Mouse (Mus musculus): ENCODE results near the gene Lamc1. TPM values are rescaled to one million over a fixed set of nuclear protein-coding genes. Genes with fewer than 3 reads are reported as not detected.

Gene Lamc1
- total and polyA plus RNA-seq, 2 experiments from 2014 or later: 62.8 to 186 TPM

DNA sequence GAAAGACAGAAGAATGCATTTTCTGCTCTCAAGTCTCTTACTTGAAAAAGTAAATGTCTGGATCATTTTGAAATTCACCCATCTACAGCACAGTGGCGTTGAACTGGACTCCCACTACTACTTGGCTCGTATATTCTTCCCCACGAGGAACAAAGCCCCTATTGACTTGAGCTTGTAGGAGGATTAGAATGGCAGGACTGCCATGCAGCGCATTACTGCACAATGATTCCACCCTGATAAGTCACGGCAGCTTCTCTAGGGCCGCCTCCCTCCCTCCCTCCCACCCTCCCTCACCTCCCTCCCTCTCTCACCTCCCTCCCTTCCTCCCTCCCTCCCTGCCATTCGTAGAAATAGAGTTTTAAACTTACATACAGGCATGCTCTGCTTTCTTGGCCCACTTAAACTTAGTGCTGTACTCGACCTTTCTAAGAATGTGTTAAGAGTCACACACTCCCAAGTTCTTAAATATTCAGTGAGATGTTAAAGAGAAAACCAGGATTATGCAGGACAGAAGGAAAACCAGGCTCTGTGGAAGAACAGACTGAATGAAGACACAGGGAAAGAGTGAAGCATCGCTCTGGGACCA is 54.5 kb downstream of the Lamc1 start:
- ATAC-seq (ENCODE audit: insufficient read depth, low read depth) (no peak), DNase-seq (ENCODE audit: low spot score) (no peak)
- H3K36me3 ChIP-seq (replicated peaks; ENCODE audit: control insufficient read depth, insufficient read depth, low read length): no peaks in the 10 kb centered on the region
- no peak overlapping the region for H3K4me2 ChIP-seq (ENCODE audit: low read depth, low read length)
- H3K9me3 ChIP-seq (replicated peaks; ENCODE audit: control insufficient read depth, low read length): no peaks in the 10 kb centered on the region
- H3K9ac ChIP-seq (replicated peaks; ENCODE audit: low read depth, low read length): no peak overlapping the region
- H3K4me1 ChIP-seq (ENCODE audit: control insufficient read depth, insufficient read depth): peaks cover 65% of the 10 kb centered on the region
- H3K4me3 ChIP-seq (ENCODE audit: low read depth, low read length): no peak overlapping the region
- 0 out of 2 replicates have a peak overlapping the region, but pooled peaks have one; percentile 5 for H3K27ac ChIP-seq (ENCODE audit: low read depth)
- H3K27me3 ChIP-seq (ENCODE audit: control insufficient read depth, insufficient read depth, low read length): no peaks in the 10 kb centered on the region
- WGBS: 30% methylated on average over 9 of the region's 9 CpGs
- no peak for TF ChIP-seq CTCF (IDR thresholded peaks at IDR 0.05; ENCODE audit: low read depth)
- no peak for TF ChIP-seq EP300 (IDR thresholded peaks at IDR 0.05; ENCODE audit: low read depth)

DNA sequence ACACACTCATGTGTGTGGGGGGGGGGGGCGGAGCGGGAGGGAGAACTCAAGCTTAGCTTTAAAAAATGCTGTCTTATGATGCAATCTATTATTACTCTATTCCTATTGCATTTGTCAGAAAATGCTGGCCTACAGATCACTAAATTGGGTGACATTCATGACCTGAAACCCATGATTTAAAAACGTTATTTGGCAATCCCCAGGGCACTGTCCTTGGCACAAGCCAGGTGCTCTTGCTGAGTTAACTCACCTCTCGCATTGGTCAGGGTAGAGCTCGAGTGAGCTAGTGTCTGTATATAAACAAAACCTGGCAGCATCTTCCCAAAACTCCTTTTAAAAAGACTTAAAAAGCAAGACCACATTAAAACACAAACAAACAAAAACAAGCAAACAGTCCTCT is 57.1 kb downstream of the Lamc1 start:
- no peak overlapping the region for H3K4me3 ChIP-seq (ENCODE audit: low read depth, low read length)
- no peak for DNase-seq (ENCODE audit: low spot score)
- H3K4me2 ChIP-seq (ENCODE audit: low read depth, low read length): no peak overlapping the region
- no peaks in the 10 kb centered on the region for H3K27me3 ChIP-seq (ENCODE audit: control insufficient read depth, insufficient read depth, low read length)
- H3K9ac ChIP-seq (replicated peaks; ENCODE audit: low read depth, low read length): no peak overlapping the region
- no peak overlapping the region for H3K27ac ChIP-seq (ENCODE audit: low read depth)
- TF ChIP-seq CTCF (IDR thresholded peaks at IDR 0.05; ENCODE audit: low read depth): no peak
- TF ChIP-seq EP300 (IDR thresholded peaks at IDR 0.05; ENCODE audit: low read depth): no peak
- no peak for ATAC-seq (ENCODE audit: insufficient read depth, low read depth)
- H3K4me1 ChIP-seq (ENCODE audit: control insufficient read depth, insufficient read depth): peaks cover 47% of the 10 kb centered on the region
- 0 out of 2 replicates have a peak, but pooled peaks cover 4% of the 10 kb centered on the region for H3K36me3 ChIP-seq (replicated peaks; ENCODE audit: control insufficient read depth, insufficient read depth, low read length)
- 63% methylated on average over 5 of the region's 5 CpGs for WGBS
- H3K9me3 ChIP-seq (replicated peaks; ENCODE audit: control insufficient read depth, low read length): no peaks in the 10 kb centered on the region

DNA sequence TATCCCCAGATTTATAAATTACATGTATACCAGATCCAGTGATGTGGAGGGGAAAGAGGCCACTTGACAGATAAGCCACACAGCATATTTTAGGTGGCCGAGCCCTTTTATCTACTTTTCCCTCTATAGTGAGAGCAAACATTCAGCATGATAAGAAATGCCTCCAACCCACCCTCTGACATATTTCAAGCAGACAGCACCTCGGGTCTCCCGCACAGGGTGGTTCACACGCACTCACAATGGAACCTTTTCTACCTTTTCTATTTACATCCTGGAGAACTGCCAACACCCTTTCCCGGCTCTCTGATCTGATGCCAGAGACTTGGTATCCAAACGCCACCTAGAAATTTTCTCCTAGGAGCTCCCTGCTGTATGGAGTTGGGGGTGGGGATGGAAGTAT is 58.0 kb downstream of the Lamc1 start:
- DNase-seq (ENCODE audit: low spot score) (peak; percentile 64), ATAC-seq (ENCODE audit: insufficient read depth, low read depth) (no peak)
- H3K4me1 ChIP-seq (ENCODE audit: control insufficient read depth, insufficient read depth): peaks cover 41% of the 10 kb centered on the region
- 0 out of 2 replicates have a peak, but pooled peaks cover 4% of the 10 kb centered on the region for H3K36me3 ChIP-seq (replicated peaks; ENCODE audit: control insufficient read depth, insufficient read depth, low read length)
- H3K27ac ChIP-seq (ENCODE audit: low read depth): 0 out of 2 replicates have a peak overlapping the region, but pooled peaks have one; percentile 12
- peak overlapping the region; percentile 26 for H3K4me2 ChIP-seq (ENCODE audit: low read depth, low read length)
- no peak overlapping the region for H3K4me3 ChIP-seq (ENCODE audit: low read depth, low read length)
- no peaks in the 10 kb centered on the region for H3K9me3 ChIP-seq (replicated peaks; ENCODE audit: control insufficient read depth, low read length)
- H3K27me3 ChIP-seq (ENCODE audit: control insufficient read depth, insufficient read depth, low read length): no peaks in the 10 kb centered on the region
- 7% methylated on average over 6 of the region's 6 CpGs for WGBS
- TF ChIP-seq CTCF (IDR thresholded peaks at IDR 0.05; ENCODE audit: low read depth): no peak
- H3K9ac ChIP-seq (replicated peaks; ENCODE audit: low read depth, low read length): no peak overlapping the region

DNA sequence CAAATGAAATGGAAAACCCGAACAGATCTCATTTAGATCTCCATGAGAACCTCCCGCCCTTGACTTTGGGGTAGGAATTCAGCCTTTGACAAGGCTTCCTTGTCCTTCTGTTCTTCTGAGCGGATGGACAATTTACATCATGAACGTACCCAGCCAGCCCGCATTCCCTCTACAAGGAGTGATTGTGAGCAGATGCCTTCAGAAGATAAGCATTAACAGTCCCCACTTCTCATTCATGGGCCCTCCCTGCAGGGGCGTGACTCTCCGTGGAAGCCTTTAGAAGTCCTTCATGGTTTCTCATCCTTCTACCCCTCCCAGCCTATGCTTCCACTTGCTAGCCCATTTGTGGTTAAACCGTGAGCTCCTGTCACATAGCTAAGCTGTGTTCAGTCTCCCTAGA is 58.9 kb downstream of the Lamc1 start:
- Histone ChIP-seq H3K27ac (ENCODE audit: low read depth) (peak overlapping the region; percentile 32), H3K36me3 (replicated peaks; ENCODE audit: control insufficient read depth, insufficient read depth, low read length) (0 out of 2 replicates have a peak, but pooled peaks cover 4% of the 10 kb centered on the region), H3K4me1 (ENCODE audit: control insufficient read depth, insufficient read depth) (peaks cover 43% of the 10 kb centered on the region), H3K9me3 (replicated peaks; ENCODE audit: control insufficient read depth, low read length) (no peaks in the 10 kb centered on the region), H3K4me3 (ENCODE audit: low read depth, low read length) (no peak overlapping the region), H3K9ac (replicated peaks; ENCODE audit: low read depth, low read length) (no peak overlapping the region), H3K27me3 (ENCODE audit: control insufficient read depth, insufficient read depth, low read length) (no peaks in the 10 kb centered on the region), H3K4me2 (ENCODE audit: low read depth, low read length) (no peak overlapping the region)
- ATAC-seq (ENCODE audit: insufficient read depth, low read depth) (no peak), DNase-seq (ENCODE audit: low spot score) (no peak)
- no peak for TF ChIP-seq CTCF (IDR thresholded peaks at IDR 0.05; ENCODE audit: low read depth)
- TF ChIP-seq EP300 (IDR thresholded peaks at IDR 0.05; ENCODE audit: low read depth): no peak
- WGBS: 56% methylated on average over 8 of the region's 8 CpGs

DNA sequence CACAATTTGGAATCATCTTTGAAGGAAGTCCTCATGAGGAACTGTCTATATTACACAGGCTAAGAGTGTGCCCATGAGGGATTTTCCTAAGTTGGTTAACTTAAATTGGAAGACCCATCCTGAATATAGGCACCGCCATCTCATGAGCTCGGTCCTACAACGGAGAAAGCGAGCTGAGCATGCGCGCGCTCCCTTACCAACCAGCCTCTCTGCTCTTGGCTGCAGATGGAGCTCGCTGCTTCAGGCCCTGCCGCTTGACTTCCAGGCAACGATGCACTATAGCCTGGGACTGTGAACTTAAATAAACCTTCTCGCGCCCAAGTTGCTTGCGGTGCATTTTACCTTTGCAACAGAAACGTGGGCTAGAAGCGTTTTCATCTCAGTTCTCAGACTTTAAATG is 61.8 kb downstream of the Lamc1 start:
- Histone ChIP-seq H3K4me1 (ENCODE audit: control insufficient read depth, insufficient read depth) (peaks cover 61% of the 10 kb centered on the region), H3K36me3 (replicated peaks; ENCODE audit: control insufficient read depth, insufficient read depth, low read length) (0 out of 2 replicates have a peak, but pooled peaks cover 4% of the 10 kb centered on the region), H3K27ac (ENCODE audit: low read depth) (no peak overlapping the region), H3K9ac (replicated peaks; ENCODE audit: low read depth, low read length) (no peak overlapping the region), H3K4me2 (ENCODE audit: low read depth, low read length) (no peak overlapping the region), H3K4me3 (ENCODE audit: low read depth, low read length) (no peak overlapping the region), H3K9me3 (replicated peaks; ENCODE audit: control insufficient read depth, low read length) (no peaks in the 10 kb centered on the region), H3K27me3 (ENCODE audit: control insufficient read depth, insufficient read depth, low read length) (no peaks in the 10 kb centered on the region)
- no peak for TF ChIP-seq CTCF (IDR thresholded peaks at IDR 0.05; ENCODE audit: low read depth)
- no peak for TF ChIP-seq EP300 (IDR thresholded peaks at IDR 0.05; ENCODE audit: low read depth)
- ATAC-seq (ENCODE audit: insufficient read depth, low read depth) (no peak), DNase-seq (ENCODE audit: low spot score) (no peak)
- 92% methylated on average over 15 of the region's 15 CpGs for WGBS

DNA sequence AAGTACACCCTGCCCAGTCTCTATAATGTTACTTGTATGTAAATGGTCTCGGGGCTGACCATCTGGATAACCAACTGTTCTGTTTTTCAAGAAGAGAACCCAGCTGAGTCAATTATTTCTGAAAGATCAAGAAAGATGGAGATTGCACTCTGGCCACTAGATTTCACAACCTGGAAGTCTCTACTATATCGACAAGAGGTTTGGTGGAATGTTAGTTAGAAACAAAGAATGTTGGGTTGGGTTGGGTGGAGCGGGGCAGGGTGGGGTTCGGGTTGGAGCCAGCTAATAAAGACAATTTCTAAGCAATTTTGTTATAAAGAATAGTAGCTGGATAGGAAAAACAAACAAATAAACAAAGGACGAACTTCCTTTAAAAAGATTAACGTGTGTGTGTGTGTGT is 62.9 kb downstream of the Lamc1 start:
- ATAC-seq (ENCODE audit: insufficient read depth, low read depth): no peak
- DNase-seq (ENCODE audit: low spot score): no peak

More for the DNA sequence above, 62.9 kb downstream of the Lamc1 start:
- Histone ChIP-seq H3K4me2 (ENCODE audit: low read depth, low read length) (no peak overlapping the region), H3K4me3 (ENCODE audit: low read depth, low read length) (no peak overlapping the region), H3K36me3 (replicated peaks; ENCODE audit: control insufficient read depth, insufficient read depth, low read length) (0 out of 2 replicates have a peak, but pooled peaks cover 4% of the 10 kb centered on the region), H3K27me3 (ENCODE audit: control insufficient read depth, insufficient read depth, low read length) (no peaks in the 10 kb centered on the region), H3K27ac (ENCODE audit: low read depth) (no peak overlapping the region), H3K9ac (replicated peaks; ENCODE audit: low read depth, low read length) (no peak overlapping the region), H3K4me1 (ENCODE audit: control insufficient read depth, insufficient read depth) (peaks cover 61% of the 10 kb centered on the region), H3K9me3 (replicated peaks; ENCODE audit: control insufficient read depth, low read length) (no peaks in the 10 kb centered on the region)
- TF ChIP-seq CTCF (IDR thresholded peaks at IDR 0.05; ENCODE audit: low read depth) (no peak), EP300 (IDR thresholded peaks at IDR 0.05; ENCODE audit: low read depth) (no peak)
- WGBS: 82% methylated on average over 6 of the region's 6 CpGs
